Mouse (Mus musculus) liver, adult (tissue): ENCODE measurements around the gene Fam184a.
"Not testable (repeated sequence)": the region's sequence is repeated elsewhere in the genome, so short reads cannot be mapped to it uniquely, and the experiment has no call there.

Experiments
- GATA4 ChIP-seq: IDR thresholded peaks from 2 replicates; pipeline ENCODE4 v1.6.1; 2014; ENCODE audit warnings: mild to moderate bottlenecking, low read length; ENCODE audit not compliant: insufficient replicate concordance

Fam184a gene

GRCm38 (mm10) chr10:53635246-53635971 is 115.5 kb downstream of the Fam184a start:
- no peak for TF ChIP-seq GATA4

- TF ChIP-seq GATA4 = no peak
Measured at GRCm38 (mm10) chr10:53634160-53634559, 116.8 kb downstream of the Fam184a start.

GRCm38 (mm10) chr10:53630339-53630738 is 120.6 kb downstream of the Fam184a start, which contains the start of gene Mcm9:
Gene Mcm9 (minus strand): TSS chr10:53630439.
- TF ChIP-seq GATA4 = not testable (repeated sequence)

- no peak for TF ChIP-seq GATA4
Measured at GRCm38 (mm10) chr10:53629918-53630250, 121.0 kb downstream of the Fam184a start.

- TF ChIP-seq GATA4 = no peak
Measured at GRCm38 (mm10) chr10:53629247-53629917, 121.5 kb downstream of the Fam184a start.

- no peak for TF ChIP-seq GATA4
Measured at GRCm38 (mm10) chr10:53615850-53616616, 134.9 kb downstream of the Fam184a start.

GRCm38 (mm10) chr10:53613955-53614354 is 137.0 kb downstream of the Fam184a start:
- TF ChIP-seq GATA4 = no peak

GRCm38 (mm10) chr10:53612172-53612571 is 138.8 kb downstream of the Fam184a start:
- no peak for TF ChIP-seq GATA4

- no peak for TF ChIP-seq GATA4
Measured at GRCm38 (mm10) chr10:53608274-53608673, 142.6 kb downstream of the Fam184a start.

- no peak for TF ChIP-seq GATA4
Measured at GRCm38 (mm10) chr10:53605328-53605727, 145.6 kb downstream of the Fam184a start.

- no peak for TF ChIP-seq GATA4
Measured at GRCm38 (mm10) chr10:53598821-53599220, 152.1 kb downstream of the Fam184a start.

GRCm38 (mm10) chr10:53597121-53597881 is 153.6 kb downstream of the Fam184a start:
- TF ChIP-seq GATA4 = no peak

GRCm38 (mm10) chr10:53596677-53597120 is 154.2 kb downstream of the Fam184a start, which contains the start of gene Asf1a:
Gene Asf1a (plus strand): TSS chr10:53596757.
- peak; percentile 91; the same call in 1 of the 2 replicates for TF ChIP-seq GATA4

- no peak for TF ChIP-seq GATA4
Measured at GRCm38 (mm10) chr10:53595744-53596676, 154.9 kb downstream of the Fam184a start.
